Mouse (Mus musculus) layer of hippocampus, adult 11-12 months (tissue): ENCODE results near the gene Mmrn1.

Source experiments
- DNase-seq: peaks from one replicate; pipeline ENCODE4 v3.0.0; 2022; ENCODE audit warnings: low spot score

Gene Mmrn1

GRCm38 (mm10) chr6:60993386-60994108 lies 68.8 kb downstream of the Mmrn1 start:
- no peak for DNase-seq

DNA sequence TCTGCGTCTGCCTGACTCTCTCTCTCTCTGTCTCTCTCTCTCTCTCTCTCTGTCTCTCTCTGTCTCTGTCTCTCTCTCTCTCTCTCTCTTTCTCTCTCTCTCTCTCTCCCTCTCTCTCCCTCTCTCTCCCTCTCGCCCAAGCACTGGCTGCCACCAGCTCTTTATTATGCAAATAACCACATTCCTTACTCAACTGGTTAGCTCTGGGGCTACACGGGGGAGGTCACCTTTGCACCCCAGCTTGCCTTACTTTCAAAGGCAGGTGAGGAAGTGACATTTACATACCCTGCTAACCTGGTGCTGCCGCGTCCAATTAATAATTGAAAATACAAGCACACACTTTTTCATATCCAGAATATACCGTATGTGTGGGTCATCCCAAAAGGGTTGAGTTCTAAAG lies 69.3 kb downstream of the Mmrn1 start:
- no peak for DNase-seq

DNA sequence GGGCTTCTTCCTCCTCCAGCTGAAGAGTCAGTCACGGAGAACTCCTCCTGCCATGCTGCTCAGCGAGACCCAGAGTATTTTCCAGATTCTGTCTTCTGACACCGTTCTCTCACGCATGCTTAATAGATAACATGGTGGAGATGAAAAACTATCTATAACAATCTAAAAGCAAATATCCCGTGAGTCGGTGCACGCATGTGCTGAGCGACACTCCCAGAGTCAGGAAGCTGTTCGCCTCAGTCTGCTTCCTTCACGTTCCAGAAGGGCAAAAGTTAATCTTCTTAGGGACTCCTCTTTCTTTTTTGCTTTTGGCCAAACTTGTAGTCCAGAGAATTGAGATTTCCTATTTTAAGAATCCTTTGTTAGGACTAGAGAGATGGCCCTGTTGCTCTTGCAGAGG lies 69.7 kb downstream of the Mmrn1 start:
- no peak for DNase-seq

DNA sequence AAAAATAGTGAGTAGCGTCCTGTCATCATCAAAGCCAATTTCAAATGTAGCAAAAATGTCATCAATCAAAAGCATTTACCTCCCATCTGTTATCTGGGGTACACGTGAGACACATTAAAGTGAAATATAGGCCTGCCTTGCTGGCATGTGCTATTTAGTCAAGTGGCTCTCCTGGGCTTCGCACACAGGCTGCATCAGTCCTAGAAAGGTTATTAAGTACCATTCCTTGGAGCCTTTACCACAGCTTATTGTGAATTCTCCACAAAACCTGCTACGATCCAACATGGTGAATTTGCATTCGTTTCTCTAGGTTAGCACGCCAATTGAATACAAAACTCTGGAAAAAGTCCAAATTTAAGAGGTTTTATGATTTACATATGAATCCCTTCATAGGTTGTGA lies 70.8 kb downstream of the Mmrn1 start:
- no peak for DNase-seq

- DNase-seq = no peak
Observed at GRCm38 (mm10) chr6:60996328-60996727, 71.6 kb downstream of the Mmrn1 start.

- no peak for DNase-seq
Observed at GRCm38 (mm10) chr6:61001003-61001790, 76.4 kb downstream of the Mmrn1 start.

GRCm38 (mm10) chr6:61003916-61004765 lies 79.4 kb downstream of the Mmrn1 start:
- DNase-seq = no peak

DNA sequence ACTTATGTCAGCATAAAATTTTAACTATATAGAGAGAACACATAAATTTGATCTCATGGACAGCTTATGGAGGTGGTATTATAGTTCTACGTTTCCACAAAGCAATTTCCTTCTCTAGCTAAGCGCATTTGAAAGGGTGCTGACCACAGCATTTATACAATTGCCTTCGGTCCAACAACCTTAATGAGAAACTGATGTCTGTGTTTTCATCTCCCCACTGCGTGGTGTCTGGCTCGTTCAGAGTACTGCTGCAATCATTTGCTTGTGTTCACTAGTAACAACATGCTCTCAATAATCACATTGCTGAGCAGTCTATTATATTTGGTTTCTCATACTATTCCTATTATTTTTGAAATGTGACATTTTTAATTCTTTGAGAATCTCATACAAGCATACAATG lies 89.0 kb downstream of the Mmrn1 start:
- no peak for DNase-seq

- no peak for DNase-seq
Observed at GRCm38 (mm10) chr6:61019689-61020088, 94.9 kb downstream of the Mmrn1 start.

- no peak for DNase-seq
Observed at GRCm38 (mm10) chr6:61020995-61021394, 96.2 kb downstream of the Mmrn1 start.

DNA sequence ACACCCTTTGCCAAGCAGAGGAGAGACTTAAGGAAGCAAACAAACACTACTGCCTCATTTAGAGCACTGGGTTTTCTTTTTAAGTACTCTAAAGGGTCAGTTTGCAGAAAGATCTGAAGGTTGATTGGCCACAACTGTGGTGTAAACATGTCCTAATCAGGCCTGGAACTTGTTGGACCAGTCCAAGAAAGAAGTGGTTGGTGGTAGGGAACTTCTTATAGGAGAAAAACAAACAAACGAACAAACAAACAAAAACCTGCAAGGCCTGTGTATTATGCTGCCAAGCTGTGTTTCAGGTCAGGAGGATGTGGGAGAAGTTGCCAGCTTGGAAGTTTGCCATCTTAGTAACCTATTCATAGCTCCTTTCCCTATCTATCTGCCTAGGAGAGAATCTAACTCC lies 108.5 kb downstream of the Mmrn1 start:
- no peak for DNase-seq
